Mouse (Mus musculus) lung, postnatal 10 days (tissue): ENCODE measurements at regions not wholly inside any gene's neighbourhood (a gene's known extent, or its start where the extent isn't known, plus 50 kb on each side); places are given as distances from the start of the nearest gene placed in this dataset.

Source experiments
- DNase-seq: peaks from one replicate; pipeline ENCODE4 v3.0.0; 2021

GRCm38 (mm10) chr8:26358711-26359136 is 239.4 kb downstream of the Gm45692 start:
- DNase-seq, result peak; percentile 70

GRCm38 (mm10) chr8:26362366-26362765 is 243.0 kb downstream of the Gm45692 start:
- no peak for DNase-seq

GRCm38 (mm10) chr8:26363616-26364015 is 244.3 kb downstream of the Gm45692 start:
- peak; percentile 68 for DNase-seq

- no peak for DNase-seq
These were observed 245.3 kb downstream of the Gm45692 start for GRCm38 (mm10) chr8:26364637-26365036.

- peak; percentile 81 for DNase-seq
These were observed 261.3 kb downstream of the Gm45692 start for GRCm38 (mm10) chr8:26380668-26381067.

- no peak for DNase-seq
These were observed 263.1 kb downstream of the Gm45692 start for GRCm38 (mm10) chr8:26382426-26382825.

- peak; percentile 31 for DNase-seq
These were observed 264.6 kb downstream of the Gm45692 start for GRCm38 (mm10) chr8:26383886-26384285.

- peak; percentile 61 for DNase-seq
These were observed 265.1 kb downstream of the Gm45692 start for GRCm38 (mm10) chr8:26384305-26384993.

- DNase-seq, result no peak
These were observed 265.6 kb downstream of the Gm45692 start for GRCm38 (mm10) chr8:26384994-26385345.

GRCm38 (mm10) chr8:26395061-26395460 is 275.7 kb downstream of the Gm45692 start:
- no peak for DNase-seq

GRCm38 (mm10) chr8:26420002-26420401 is 300.7 kb downstream of the Gm45692 start:
- no peak for DNase-seq

GRCm38 (mm10) chr8:26420536-26420935 is 301.2 kb downstream of the Gm45692 start:
- DNase-seq, result no peak

GRCm38 (mm10) chr8:26427311-26427710 is 308.0 kb downstream of the Gm45692 start:
- DNase-seq, result no peak

GRCm38 (mm10) chr8:26429751-26430327 is 310.5 kb downstream of the Gm45692 start:
- DNase-seq, result no peak

- no peak for DNase-seq
These were observed 313.0 kb downstream of the Gm45692 start for GRCm38 (mm10) chr8:26432161-26432919.

- no peak for DNase-seq
These were observed 316.9 kb downstream of the Gm45692 start for GRCm38 (mm10) chr8:26436236-26436635.

- DNase-seq, result no peak
These were observed 318.2 kb downstream of the Gm45692 start for GRCm38 (mm10) chr8:26437571-26437970.

- DNase-seq, result no peak
These were observed 319.0 kb downstream of the Gm45692 start for GRCm38 (mm10) chr8:26438246-26438862.

- no peak for DNase-seq
These were observed 319.5 kb downstream of the Gm45692 start for GRCm38 (mm10) chr8:26438877-26439276.

- peak; percentile 55 for DNase-seq
These were observed 322.1 kb downstream of the Gm45692 start for GRCm38 (mm10) chr8:26441268-26442030.

- DNase-seq, result peak; percentile 84
These were observed 323.7 kb downstream of the Gm45692 start for GRCm38 (mm10) chr8:26443041-26443440.

GRCm38 (mm10) chr8:26443735-26444134 is 324.4 kb downstream of the Gm45692 start:
- no peak for DNase-seq

- DNase-seq, result no peak
These were observed 326.7 kb downstream of the Gm45692 start for GRCm38 (mm10) chr8:26445991-26446390.
